Mouse (Mus musculus) lung, embryonic 14.5 days (tissue): ENCODE measurements around the gene Prkn. TPM values are rescaled to one million over a fixed set of nuclear protein-coding genes. Genes with fewer than 3 reads are reported as not detected.

Experiments
- ATAC-seq: fragments of 200-750 bp; cut with Nextera tagmentation; 2 replicates; pipeline ENCODE4 v1.8.0; 2017; ENCODE audit warnings: mild to moderate bottlenecking, moderate TSS enrichment, moderate library complexity; ENCODE audit not compliant: insufficient read depth
- DNase-seq: peaks from one replicate; pipeline ENCODE4 v3.0.0-alpha.2; 2015
- H3K27ac ChIP-seq: fragments of 300-500 bp; sonication (generic); 2 replicates; pipeline ENCODE4 v1.5.1; 2014; ENCODE audit warnings: low read depth, mild to moderate bottlenecking, moderate library complexity
- H3K27me3 ChIP-seq: fragments of 300-500 bp; sonication (generic); 2 replicates; pipeline ENCODE4 v1.6.1; 2014; ENCODE audit warnings: low read length, control low read depth; ENCODE audit not compliant: insufficient read depth
- H3K36me3 ChIP-seq: fragments of 300-500 bp; sonication (generic); 2 replicates; pipeline ENCODE4 v1.6.1; 2014; ENCODE audit warnings: control low read depth; ENCODE audit not compliant: insufficient read depth
- H3K4me1 ChIP-seq: fragments of 300-500 bp; sonication (generic); 2 replicates; pipeline ENCODE4 v1.6.1; 2014; ENCODE audit warnings: antibody characterized with exemption, control low read depth; ENCODE audit not compliant: insufficient read depth
- H3K4me2 ChIP-seq: fragments of 300-500 bp; sonication (generic); 2 replicates; pipeline ENCODE4 v1.6.1; 2014; ENCODE audit warnings: mild to moderate bottlenecking
- H3K4me3 ChIP-seq: fragments of 300-500 bp; sonication (generic); 2 replicates; pipeline ENCODE4 v1.5.1; 2014; ENCODE audit warnings: low read depth, low read length
- H3K9ac ChIP-seq: fragments of 300-500 bp; sonication (generic); 2 replicates; pipeline ENCODE4 v1.6.1; 2014
- H3K9me3 ChIP-seq: fragments of 300-500 bp; sonication (generic); 2 replicates; pipeline ENCODE4 v1.6.1; 2016; ENCODE audit warnings: low read depth, low read length, control low read depth
- CTCF ChIP-seq: IDR thresholded peaks from 2 replicates; pipeline ENCODE4 v1.5.1; 2016; ENCODE audit warnings: antibody characterized with exemption, low read depth
- WGBS: fragments of 180-500 bp; shearing (Covaris S2); extraction: QIAGEN DNeasy Blood & Tissue Kit; methylation state at CpG from one replicate; pipeline ENCODE4 v1.1.7; 2014; 5-methylcytosine and 5-hydroxymethylcytosine counted together
- polyA plus RNA-seq: library from polyadenylated mRNA; unstranded; fragments of >200 nt; fragmentation: Nextera tagmentation; extraction: Ambion mirVana; gene quantifications from 2 replicates; pipeline ENCODE4 v1.2.1, GENCODE M21; 2014

Gene Prkn
- polyA plus RNA-seq, 1 experiment from 2014 or later: 1.0 TPM

DNA sequence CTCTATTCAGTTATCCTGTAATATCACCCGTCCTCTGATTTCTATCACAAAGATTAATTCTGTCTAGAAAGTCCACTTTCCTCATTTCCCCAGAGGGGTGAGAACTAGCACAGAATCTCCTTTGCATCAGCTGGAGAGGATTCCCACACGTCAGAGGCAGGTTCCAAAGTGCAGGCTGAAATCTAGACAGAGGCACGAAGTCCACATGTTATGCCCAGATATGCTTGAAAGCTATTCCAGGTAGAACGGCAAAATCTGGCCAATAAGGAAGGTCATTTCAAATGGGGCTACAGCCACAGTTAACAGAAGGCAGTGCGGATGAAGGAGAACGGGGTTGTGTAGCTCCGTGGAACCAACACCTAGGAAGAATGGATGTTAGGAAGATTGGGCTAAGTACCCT is 478.8 kb downstream of the Prkn start:
- H3K4me1 ChIP-seq: no peaks in the 10 kb centered on the region
- no peak overlapping the region for H3K27ac ChIP-seq
- H3K4me2 ChIP-seq: no peak overlapping the region
- H3K9me3 ChIP-seq: no peaks in the 10 kb centered on the region
- H3K36me3 ChIP-seq: no peaks in the 10 kb centered on the region
- no peak overlapping the region for H3K4me3 ChIP-seq
- no peak for TF ChIP-seq CTCF
- DNase-seq: no peak
- 86% methylated on average over 7 of the region's 7 CpGs for WGBS
- no peak for ATAC-seq
- no peak overlapping the region for H3K9ac ChIP-seq
- H3K27me3 ChIP-seq: no peaks in the 10 kb centered on the region

DNA sequence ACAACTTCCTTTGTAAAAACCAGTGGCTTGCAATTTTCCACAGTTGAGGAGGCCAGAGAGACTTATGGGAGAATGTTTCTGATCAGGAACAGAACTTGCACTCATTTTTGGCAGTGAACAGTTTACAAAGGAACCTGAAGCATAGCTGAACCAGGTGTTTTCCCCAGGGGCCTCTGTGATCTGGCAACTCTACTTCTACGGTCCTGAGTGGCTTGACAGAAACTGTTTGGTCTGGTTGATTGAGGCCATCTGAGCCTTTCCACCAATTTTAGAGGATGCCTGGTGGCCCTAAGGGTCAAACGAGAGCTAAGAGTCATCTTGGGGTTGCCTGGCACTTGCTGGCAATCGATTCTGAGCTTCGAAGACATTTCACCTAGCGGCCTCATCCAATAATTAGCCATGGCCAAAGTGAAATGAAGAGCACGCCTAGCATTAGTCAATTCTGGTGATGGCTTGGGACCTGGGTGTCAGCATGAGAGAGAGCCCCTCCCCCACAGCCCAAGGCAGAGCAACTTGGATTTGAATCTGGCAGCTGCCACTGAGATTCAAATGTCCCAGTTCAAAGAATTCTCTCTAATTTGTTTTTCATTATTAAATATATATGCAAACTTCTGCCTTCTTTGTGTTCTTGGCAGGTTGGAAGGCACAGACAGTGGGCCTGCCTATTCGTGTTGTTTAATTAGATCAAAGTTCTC is 479.6 kb downstream of the Prkn start:
- Histone ChIP-seq H3K4me2 (no peak overlapping the region), H3K27ac (no peak overlapping the region), H3K36me3 (no peaks in the 10 kb centered on the region), H3K4me1 (no peaks in the 10 kb centered on the region), H3K27me3 (no peaks in the 10 kb centered on the region), H3K9me3 (no peaks in the 10 kb centered on the region), H3K4me3 (no peak overlapping the region), H3K9ac (no peak overlapping the region)
- TF ChIP-seq CTCF: no peak
- DNase-seq (no peak), ATAC-seq (no peak)
- 74% methylated on average over 7 of the region's 7 CpGs for WGBS

DNA sequence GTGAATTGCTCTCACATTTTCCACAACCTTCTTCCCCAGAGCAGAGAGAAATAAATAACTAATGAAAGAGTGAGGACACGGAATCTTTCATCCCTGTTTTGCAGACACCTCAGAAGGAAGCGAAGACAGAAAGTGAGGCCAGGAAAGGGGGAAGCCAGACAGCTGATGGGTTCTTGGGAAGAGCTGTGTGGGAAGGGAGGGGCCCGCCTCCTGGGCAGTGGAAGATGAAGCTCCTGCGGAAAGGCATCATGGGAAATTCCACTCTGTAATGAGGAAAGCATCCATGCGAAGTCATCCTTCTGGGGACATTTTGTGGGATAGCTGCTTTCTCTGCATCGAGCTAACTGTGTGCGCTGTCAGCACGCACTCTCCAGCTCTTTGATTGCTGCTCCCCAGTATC is 491.9 kb downstream of the Prkn start:
- no peak overlapping the region for H3K4me3 ChIP-seq
- H3K9me3 ChIP-seq: no peaks in the 10 kb centered on the region
- H3K9ac ChIP-seq: no peak overlapping the region
- no peak overlapping the region for H3K27ac ChIP-seq
- H3K27me3 ChIP-seq: no peaks in the 10 kb centered on the region
- 64% methylated on average over 8 of the region's 8 CpGs for WGBS
- TF ChIP-seq CTCF: no peak
- no peaks in the 10 kb centered on the region for H3K36me3 ChIP-seq
- no peak for ATAC-seq
- no peaks in the 10 kb centered on the region for H3K4me1 ChIP-seq
- H3K4me2 ChIP-seq: no peak overlapping the region
- no peak for DNase-seq

DNA sequence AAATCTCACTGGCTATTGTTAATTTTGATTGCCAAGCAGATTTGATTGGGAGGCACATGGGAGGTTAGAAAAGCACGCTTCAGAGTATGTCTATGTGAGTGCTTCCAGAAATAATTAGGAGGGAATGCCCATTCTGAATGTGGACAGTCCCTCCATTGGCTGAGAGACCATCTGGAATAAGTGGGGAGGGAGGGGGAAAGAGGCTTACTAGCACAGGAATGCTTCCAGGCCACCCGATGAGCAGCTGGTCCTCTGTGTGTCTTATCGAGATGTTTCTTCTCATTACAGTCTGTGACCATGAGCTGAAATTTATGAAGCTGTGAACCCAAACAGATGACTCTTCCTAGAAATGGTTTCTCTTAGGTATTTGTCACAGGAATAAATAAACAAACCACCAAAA is 493.6 kb downstream of the Prkn start:
- no peak for ATAC-seq
- whole genome bisulfite sequencing: 75% methylated on average over 3 of the region's 3 CpGs
- TF ChIP-seq CTCF: no peak

DNA sequence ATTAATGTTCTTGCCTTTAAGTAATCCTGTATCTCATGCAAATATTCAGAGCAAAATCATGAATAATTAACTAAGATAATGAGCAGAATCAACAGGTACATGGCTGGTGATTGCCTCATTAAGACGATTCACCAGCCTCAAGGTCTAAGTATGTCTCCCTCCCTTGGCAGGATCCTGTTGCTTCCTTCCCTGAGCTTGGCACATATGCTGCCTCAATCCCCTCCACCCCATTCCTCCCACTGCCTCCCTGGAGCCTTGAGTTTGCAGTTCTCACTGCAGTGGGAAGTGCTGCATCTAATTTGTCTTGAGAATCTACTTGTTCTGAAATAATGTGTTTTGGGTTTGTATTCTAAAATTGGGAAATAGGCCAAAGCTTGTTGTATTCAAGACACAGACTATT is 496.0 kb downstream of the Prkn start:
- no peak for DNase-seq
- Histone ChIP-seq H3K9ac (no peak overlapping the region), H3K4me1 (no peaks in the 10 kb centered on the region), H3K36me3 (no peaks in the 10 kb centered on the region), H3K9me3 (no peaks in the 10 kb centered on the region), H3K4me2 (no peak overlapping the region), H3K4me3 (no peak overlapping the region), H3K27ac (no peak overlapping the region), H3K27me3 (no peaks in the 10 kb centered on the region)
- ATAC-seq: no peak
- WGBS: 61% methylated on average over 1 of the region's 1 CpGs
- no peak for TF ChIP-seq CTCF

More for the DNA sequence above, 493.6 kb downstream of the Prkn start:
- no peak overlapping the region for H3K9ac ChIP-seq
- no peaks in the 10 kb centered on the region for H3K9me3 ChIP-seq
- no peak overlapping the region for H3K4me2 ChIP-seq
- no peaks in the 10 kb centered on the region for H3K4me1 ChIP-seq
- no peak overlapping the region for H3K4me3 ChIP-seq
- H3K27me3 ChIP-seq: no peaks in the 10 kb centered on the region
- DNase-seq: no peak
- no peaks in the 10 kb centered on the region for H3K36me3 ChIP-seq
- no peak overlapping the region for H3K27ac ChIP-seq

DNA sequence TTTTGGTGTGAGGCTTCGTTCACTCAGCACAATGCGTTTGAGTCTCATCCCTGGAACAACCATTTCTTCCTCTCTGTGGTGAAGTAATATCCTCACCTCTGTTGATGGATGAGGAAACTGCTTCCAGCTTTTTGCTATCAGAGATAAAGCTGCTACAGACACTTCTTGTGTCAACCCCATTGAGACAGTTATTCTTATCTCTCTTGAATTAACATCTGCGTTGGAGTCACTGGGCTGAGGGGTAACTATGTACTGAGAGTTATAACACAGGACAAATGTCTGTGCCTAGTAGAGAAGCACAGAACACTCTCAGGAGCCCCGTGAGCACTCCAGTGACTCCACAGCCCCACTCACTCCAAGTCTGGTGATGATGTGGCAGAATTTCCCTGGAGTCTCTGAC is 500.2 kb downstream of the Prkn start:
- Histone ChIP-seq H3K36me3 (no peaks in the 10 kb centered on the region), H3K9ac (no peak overlapping the region), H3K4me3 (no peak overlapping the region), H3K27me3 (no peaks in the 10 kb centered on the region), H3K9me3 (no peaks in the 10 kb centered on the region), H3K4me2 (no peak overlapping the region), H3K4me1 (no peaks in the 10 kb centered on the region), H3K27ac (no peak overlapping the region)
- no peak for DNase-seq
- WGBS: 41% methylated on average over 4 of the region's 4 CpGs
- no peak for ATAC-seq
- no peak for TF ChIP-seq CTCF

DNA sequence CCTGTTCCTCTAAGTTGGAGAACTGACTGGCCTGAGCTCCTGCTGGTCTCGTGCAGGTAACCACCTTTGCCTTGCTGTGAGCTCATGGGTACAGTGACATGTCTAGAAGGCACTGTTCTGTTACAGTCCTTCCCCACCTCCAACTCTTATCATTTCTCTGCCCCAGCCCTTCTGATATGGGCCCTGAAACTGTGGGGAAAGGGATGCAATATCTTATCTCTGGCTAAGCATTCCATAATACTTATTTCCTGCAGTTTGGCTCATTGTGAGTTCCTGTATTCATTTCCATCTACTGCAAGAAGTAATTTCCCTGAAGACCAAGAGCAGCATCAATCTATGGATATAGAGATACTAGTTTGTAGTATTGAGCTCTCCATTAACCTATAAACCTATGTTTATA is 506.1 kb downstream of the Prkn start:
- 81% methylated on average over 1 of the region's 1 CpGs for WGBS
- H3K4me3 ChIP-seq: no peak overlapping the region
- TF ChIP-seq CTCF: no peak

More for the DNA sequence above, 506.1 kb downstream of the Prkn start:
- Histone ChIP-seq H3K36me3 (no peaks in the 10 kb centered on the region), H3K4me1 (no peaks in the 10 kb centered on the region), H3K9ac (no peak overlapping the region), H3K27ac (no peak overlapping the region), H3K9me3 (no peaks in the 10 kb centered on the region), H3K27me3 (no peaks in the 10 kb centered on the region), H3K4me2 (no peak overlapping the region)
- DNase-seq: no peak
- ATAC-seq: no peak
